Mouse (Mus musculus) ES-Bruce4 (cell line): ENCODE measurements at regions not wholly inside any gene's neighbourhood (a gene's known extent, or its start where the extent isn't known, plus 50 kb on each side); places are given as distances from the start of the nearest gene placed in this dataset.

Experiments
- CTCF ChIP-seq: IDR thresholded peaks from one replicate; pipeline ENCODE4 v1.8.1; 2011; ENCODE audit warnings: low read depth, low read length
- POLR2A ChIP-seq: IDR thresholded peaks from one replicate; pipeline ENCODE4 v1.8.1; 2011; ENCODE audit warnings: low read length; ENCODE audit not compliant: insufficient read depth

GRCm38 (mm10) chr10:111795756-111796155, 176.7 kb upstream of the Krr1 start:
- TF ChIP-seq CTCF (no peak), POLR2A (no peak)
